7 mouse cellular contexts compared by ENCODE assay signal in genomic region chr6:89595018-89595776, GRCm38 (mm10). TPM values are rescaled to one million over a fixed set of nuclear protein-coding genes. Genes with fewer than 3 reads are reported as not detected.
DNase-seq lines count a peak whose midpoint lies in the region; ATAC-seq lines count a peak whose summit lies in the region.

Chchd6 (minus strand) TSS chr6:89595652.

- no peaks in the 10 kb centered on the region for H3K27me3 ChIP-seq in embryonic facial prominence, embryonic 12.5 days
- H3K27me3 ChIP-seq in limb, embryonic 13.5 days: no peaks in the 10 kb centered on the region
- no peaks in the 10 kb centered on the region for H3K27me3 ChIP-seq in midbrain, embryonic 16.5 days (ENCODE audit: control insufficient read depth, insufficient read depth, low read depth, low read length)

- H3K4me2 ChIP-seq in embryonic facial prominence, embryonic 12.5 days (replicated peaks): peak within 1 kb of the TSS; percentile 65
- peak within 1 kb of the TSS; percentile 74 for H3K4me2 ChIP-seq in limb, embryonic 13.5 days (replicated peaks)
- H3K4me2 ChIP-seq in midbrain, embryonic 16.5 days (ENCODE audit: low read length): peak within 1 kb of the TSS; percentile 70

- no peak within 1 kb of the TSS for H3K27ac ChIP-seq in embryonic facial prominence, embryonic 12.5 days
- no peak within 1 kb of the TSS for H3K27ac ChIP-seq in limb, embryonic 13.5 days
- peak within 1 kb of the TSS; percentile 77 for H3K27ac ChIP-seq in midbrain, embryonic 16.5 days (ENCODE audit: low read length)

- DNase-seq in adrenal gland, postnatal 25 days: peak; percentile 95
- DNase-seq in heart, adult 18-20 months: peak; percentile 95 to 96
- DNase-seq in kidney, adult 8-10 months: peak; percentile 93 to 96
- peak; percentile 71 to 89 for DNase-seq in spleen, postnatal 10 days (ENCODE audit: low spot score in 2 of 2)

- H3K36me3 ChIP-seq in embryonic facial prominence, embryonic 12.5 days: no peaks in the 10 kb centered on the region
- no peaks in the 10 kb centered on the region for H3K36me3 ChIP-seq in limb, embryonic 13.5 days
- no peaks in the 10 kb centered on the region for H3K36me3 ChIP-seq in midbrain, embryonic 16.5 days (ENCODE audit: control insufficient read depth, insufficient read depth, low read length)

- peak within 1 kb of the TSS; percentile 73 for H3K9ac ChIP-seq in embryonic facial prominence, embryonic 12.5 days
- H3K9ac ChIP-seq in limb, embryonic 13.5 days: peak within 1 kb of the TSS; percentile 72
- H3K9ac ChIP-seq in midbrain, embryonic 16.5 days (ENCODE audit: low read depth, low read length): peak within 1 kb of the TSS; percentile 89

- peak within 1 kb of the TSS; percentile 75 for H3K4me3 ChIP-seq in embryonic facial prominence, embryonic 12.5 days
- H3K4me3 ChIP-seq in limb, embryonic 13.5 days: peak within 1 kb of the TSS; percentile 77
- H3K4me3 ChIP-seq in midbrain, embryonic 16.5 days (ENCODE audit: low read depth, low read length): peak within 1 kb of the TSS; percentile 81

- H3K9me3 ChIP-seq in embryonic facial prominence, embryonic 12.5 days: peaks cover 4% of the 10 kb centered on the region; the same call in 1 of the 2 replicates
- H3K9me3 ChIP-seq in limb, embryonic 13.5 days: 0 out of 2 replicates have a peak, but pooled peaks cover 4% of the 10 kb centered on the region
- H3K9me3 ChIP-seq in midbrain, embryonic 16.5 days (replicated peaks; ENCODE audit: control insufficient read depth, low read length, poor library complexity, severe bottlenecking): no peaks in the 10 kb centered on the region

- WGBS in embryonic facial prominence, embryonic 12.5 days: under 1% methylated on average over 56 of the region's 56 CpGs
- WGBS in limb, embryonic 13.5 days: under 1% methylated on average over 56 of the region's 56 CpGs
- under 1% methylated on average over 56 of the region's 56 CpGs for WGBS in midbrain, embryonic 16.5 days

- peak; percentile 100 for ATAC-seq in embryonic facial prominence, embryonic 12.5 days (ENCODE audit: insufficient number of reproducible peaks, insufficient read depth, low FRiP score, low TSS enrichment)
- peak; percentile 100 for ATAC-seq in limb, embryonic 13.5 days (ENCODE audit: low FRiP score, low read depth)
- ATAC-seq in midbrain, embryonic 16.5 days: peak; percentile 100

- no peaks in the 10 kb centered on the region for H3K4me1 ChIP-seq in embryonic facial prominence, embryonic 12.5 days
- H3K4me1 ChIP-seq in limb, embryonic 13.5 days: peaks cover 5% of the 10 kb centered on the region; the same call in 1 of the 2 replicates
- peaks cover 14% of the 10 kb centered on the region for H3K4me1 ChIP-seq in midbrain, embryonic 16.5 days (ENCODE audit: control insufficient read depth, insufficient read depth, low read length)

RNA-seq across cellular contexts. Expression of gene Chchd6, which starts in this region (rescaled TPM):
- 22.1 and 23.8 TPM in 2 replicates for total RNA-seq in adrenal gland, postnatal 25 days (2021)
- 55.9 and 65.9 TPM in 2 replicates for polyA plus RNA-seq in embryonic facial prominence, embryonic 12.5 days (2016; fragmentation: Nextera tagmentation; extraction: Ambion mirVana)
- 10 to 100 TPM; 11.8 to 12.3 TPM for total RNA-seq in heart, adult 18-20 months (2021)
- 55.0 and 59.1 TPM in 2 replicates for polyA plus RNA-seq in limb, embryonic 13.5 days (2015; fragmentation: Nextera tagmentation; extraction: Ambion mirVana)
- 170 and 191 TPM in 2 replicates for polyA plus RNA-seq in midbrain, embryonic 16.5 days (2015; fragmentation: Nextera tagmentation; extraction: Ambion mirVana)
